Mouse (Mus musculus) lung, adult 18-20 months (tissue): ENCODE measurements around the gene Rbpms2.
A peak's percentile ranks its signal among the peaks of the same experiment; 100 is the strongest.
"Not testable (repeated sequence)": the region's sequence is repeated elsewhere in the genome, so short reads cannot be mapped to it uniquely, and the experiment has no call there.

ENCODE experiments used
- DNase-seq, 2 experiments: peaks; one replicate each; pipeline ENCODE4 v3.0.0; 2022; ENCODE audit warnings: mixed read lengths in 2 of 2

Gene Rbpms2

DNA sequence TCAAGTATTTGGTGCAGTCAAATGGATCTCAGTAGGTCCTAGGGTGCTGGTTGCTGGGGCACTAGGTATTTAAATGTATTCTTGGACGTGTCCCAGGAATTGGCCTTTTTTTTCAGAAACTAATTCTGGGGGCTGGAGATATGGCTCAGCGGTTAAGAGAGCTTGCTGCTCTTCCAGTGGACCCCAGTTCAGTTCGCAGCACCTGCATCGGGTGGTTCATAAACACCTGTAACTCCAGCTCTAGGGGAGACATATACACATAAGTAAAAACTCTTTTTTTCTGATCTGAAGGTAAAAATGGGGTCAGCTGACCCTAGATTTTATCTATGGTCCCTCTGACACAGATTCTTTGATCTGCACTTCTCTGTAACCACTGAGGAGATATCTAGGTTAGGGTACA is 8.3 kb upstream of the Rbpms2 start:
- DNase-seq: no peak

DNA sequence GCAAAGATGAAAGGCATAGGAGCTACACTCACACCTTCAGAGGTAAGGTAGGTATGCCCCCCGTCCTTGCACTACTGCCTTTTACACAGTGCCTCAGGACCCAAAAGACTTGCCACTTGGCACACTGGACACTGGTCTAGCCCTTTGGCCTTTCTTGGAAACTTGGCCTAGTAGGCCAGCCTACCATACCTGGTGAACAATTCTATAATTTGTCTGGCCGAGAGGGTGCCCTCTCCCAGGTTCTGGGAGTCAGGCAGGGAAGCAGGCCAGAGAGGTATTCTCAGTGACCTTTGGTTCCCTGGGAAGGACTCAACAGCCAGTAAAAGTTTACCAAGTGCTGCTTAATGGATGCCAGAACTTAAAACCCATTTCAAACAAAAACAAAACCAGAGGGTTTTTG is 7.8 kb upstream of the Rbpms2 start:
- no peak for DNase-seq

DNA sequence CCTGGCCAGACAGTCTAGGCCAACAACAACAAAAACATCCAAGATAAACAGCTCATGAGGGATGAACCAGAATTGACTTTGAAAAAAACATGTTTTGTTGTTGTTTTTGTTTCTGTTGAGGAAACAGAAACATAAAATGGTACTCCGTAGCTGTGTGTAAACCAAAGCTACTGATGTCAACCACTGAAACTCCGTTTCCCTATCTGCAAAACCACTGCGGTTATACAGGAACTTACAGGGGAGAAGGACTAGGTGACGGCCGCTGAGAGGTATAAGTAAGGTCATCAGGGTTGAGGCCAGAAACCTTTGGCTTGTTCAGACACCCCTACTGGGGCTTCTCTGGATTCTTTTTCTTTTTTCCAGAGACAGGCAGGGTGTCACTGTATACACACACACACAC is 6.6 kb upstream of the Rbpms2 start:
- DNase-seq: no peak

DNA sequence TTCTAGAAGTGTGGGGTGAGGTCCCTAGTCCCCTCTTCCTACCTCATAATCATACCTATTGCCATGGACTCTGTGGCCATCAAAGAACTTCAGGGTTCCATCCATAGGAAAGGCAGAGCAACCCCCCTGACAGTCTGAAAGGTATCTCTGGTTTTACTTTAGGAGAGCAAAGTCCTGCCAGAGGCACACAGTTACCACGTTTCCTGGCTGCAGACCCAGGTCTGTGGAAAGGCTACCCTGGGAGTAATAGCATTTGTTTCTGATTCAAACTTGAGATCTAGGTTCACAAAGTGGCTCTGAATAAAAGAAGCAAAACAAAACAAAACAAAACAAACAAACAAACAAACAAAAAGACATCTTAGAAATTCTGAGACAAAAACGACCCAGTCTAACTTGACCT is 5.2 kb upstream of the Rbpms2 start:
- no peak for DNase-seq

DNA sequence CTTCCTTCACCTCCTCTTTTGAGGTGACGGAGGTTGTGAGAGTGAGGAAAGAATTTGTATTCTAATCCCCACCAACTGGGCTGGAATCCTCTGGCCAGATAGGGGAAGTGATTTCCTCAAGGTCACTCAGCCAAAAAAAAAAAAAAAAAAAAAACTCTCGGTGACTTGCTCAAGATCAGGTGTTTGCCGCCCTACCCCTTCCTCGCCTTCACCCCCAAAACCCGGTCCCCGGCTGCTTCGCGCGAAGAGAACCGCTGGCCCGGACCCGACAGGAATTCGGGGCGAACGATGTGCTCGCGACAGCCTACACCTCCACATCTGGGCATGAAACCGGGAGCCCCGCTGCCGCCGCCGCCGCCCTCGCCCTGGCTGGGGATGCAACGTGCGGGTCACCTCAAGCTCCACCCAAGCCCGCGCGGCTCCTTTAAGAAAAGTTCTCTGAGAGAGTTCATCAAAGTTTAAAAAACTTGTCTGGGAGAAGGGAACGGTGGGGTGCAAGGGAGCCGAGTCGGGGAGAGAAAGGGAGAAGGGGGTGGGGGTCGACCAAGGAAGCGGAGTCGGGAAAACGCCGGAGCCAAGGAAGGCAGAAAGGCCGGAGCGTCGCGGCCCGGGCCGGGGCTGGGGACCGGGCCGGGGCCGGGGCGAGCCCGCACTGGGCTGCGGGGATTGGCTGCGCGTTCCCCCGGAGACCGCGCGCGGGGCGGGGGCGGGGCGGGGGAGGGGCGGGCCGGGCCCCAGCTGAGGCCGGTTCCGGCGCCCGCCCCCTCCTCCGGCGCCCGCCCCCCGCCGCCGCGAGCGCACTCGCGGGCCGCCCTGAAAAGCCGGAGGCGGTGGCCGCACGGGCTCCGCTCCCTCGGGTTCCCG is 551 bp downstream of the Rbpms2 start:
- DNase-seq: peak; percentile 40 to 56

DNA sequence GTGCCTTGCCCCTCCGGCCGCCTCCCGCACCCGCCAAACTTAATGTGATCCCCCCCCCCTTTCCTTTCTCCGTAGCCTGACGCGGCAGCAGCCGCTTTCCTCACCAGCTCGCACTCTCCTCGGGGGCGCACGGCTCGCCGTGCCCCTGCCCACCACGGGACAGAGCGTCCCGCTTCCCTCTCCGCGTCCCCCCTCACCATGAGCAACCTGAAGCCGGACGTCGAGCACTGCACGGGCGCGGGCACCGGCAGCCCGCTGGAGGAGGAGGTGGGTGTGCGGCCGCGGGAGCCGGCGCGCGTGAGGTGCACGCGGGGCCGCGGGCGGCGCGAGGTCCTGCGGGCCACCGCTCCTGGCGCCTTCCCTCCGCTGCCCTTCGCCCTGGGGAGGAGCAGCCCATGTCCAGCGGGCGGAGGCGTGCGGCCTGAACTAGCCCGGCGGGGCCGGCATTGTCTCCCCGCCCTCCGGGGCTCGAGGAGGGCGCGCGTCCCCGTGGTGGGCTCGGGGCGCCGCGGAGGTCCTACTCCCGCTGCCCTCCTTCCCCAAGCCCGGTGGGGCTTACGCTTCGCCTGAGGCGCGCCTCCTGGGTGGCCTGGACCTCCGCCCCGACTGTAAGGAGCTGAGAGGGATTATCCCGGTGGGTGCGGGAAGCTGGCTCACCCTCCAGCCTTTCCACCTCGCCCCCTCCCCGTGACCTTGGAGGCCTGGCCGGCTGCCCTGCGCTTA is 1.3 kb downstream of the Rbpms2 start:
- peak; percentile 14 to 31 for DNase-seq

DNA sequence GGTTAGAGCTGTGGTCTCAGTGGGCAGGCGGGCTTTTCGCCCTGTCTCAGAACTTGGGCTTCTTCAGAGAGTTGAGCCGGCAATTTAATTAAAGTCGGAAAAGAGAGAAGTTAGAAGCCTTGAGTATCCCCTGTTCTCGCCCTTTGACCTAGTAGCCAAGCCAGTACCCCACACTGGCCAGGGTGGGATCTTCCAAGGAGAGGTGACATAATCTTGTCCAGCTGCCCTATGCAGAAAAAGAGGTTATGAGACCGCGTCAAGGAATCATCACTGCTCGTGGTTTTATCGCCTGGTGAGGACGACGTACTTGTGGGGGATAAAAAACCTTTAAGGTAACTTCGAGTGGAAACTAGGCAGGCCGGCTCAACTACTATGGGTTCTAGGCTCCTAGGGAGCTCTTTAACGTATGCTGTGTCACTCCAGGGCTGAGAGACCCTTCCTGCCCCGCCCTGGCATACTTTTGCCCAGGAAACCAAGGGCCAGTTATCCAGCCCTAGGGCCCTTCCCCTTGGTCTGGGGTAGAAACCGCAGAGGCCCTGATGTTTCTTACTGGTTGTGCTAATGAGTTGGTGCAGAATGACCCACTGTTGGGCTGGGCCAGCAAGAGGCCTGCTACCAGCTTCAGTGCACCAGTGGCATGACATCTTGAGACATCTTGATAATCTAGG is 2.0 kb downstream of the Rbpms2 start:
- no peak for DNase-seq

DNA sequence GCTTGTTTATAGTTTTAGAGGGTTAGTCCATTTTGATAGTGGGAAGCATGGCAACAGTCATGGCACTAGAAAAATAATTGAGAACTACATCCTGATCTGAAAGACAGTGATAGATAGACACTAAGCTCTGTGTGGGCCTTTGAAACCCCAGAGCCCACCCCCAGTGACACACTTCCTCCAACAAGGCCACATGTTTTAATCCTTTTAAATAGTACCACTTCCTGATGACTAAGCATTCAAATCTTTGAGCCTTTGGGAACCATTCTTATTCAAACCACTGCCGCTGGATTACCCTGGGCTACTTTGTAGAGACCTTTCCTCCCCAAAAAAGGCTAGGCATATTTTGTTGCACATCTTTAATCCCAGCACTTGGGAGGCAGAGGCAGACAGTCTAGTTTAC is 6.3 kb downstream of the Rbpms2 start:
- no peak for DNase-seq

DNA sequence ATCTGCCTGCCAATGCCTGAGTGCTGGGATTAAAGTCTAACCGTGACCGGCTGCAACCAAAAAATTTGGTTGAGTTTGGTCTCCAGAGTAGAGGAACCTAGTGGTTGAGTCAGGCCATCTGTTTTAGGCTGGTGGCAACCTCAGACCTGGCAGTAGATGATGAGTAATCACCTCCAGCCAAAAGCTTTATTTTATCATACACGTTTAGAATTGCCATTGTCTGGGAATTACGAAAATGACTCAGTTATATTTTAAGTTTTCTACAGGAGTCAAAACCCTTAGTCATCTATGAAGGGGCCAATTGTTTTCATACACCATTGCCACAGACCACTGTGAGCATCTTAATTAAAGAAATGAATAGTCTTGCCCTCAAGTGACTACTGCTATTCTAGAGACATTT is 7.5 kb downstream of the Rbpms2 start:
- no peak for DNase-seq

DNA sequence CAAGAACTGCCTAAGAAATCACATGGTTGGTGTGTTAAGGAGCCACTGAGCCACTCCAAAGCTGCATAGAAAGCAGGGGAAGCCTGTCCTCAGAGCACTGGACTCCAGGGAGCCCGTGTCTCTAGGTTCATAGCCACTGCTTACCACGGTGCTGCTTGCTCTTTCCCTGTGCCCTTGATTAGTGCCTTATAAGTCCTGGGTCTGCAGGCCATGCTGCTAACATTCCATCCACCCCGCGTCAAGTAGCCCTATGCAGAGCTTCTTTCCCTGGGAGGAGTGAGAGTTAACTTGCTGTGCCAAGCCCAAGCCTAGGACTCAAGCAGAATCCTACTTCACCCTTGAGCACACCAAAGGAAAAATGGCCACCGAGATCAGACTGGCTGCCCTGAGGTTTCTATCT is 9.6 kb downstream of the Rbpms2 start:
- no peak for DNase-seq

DNA sequence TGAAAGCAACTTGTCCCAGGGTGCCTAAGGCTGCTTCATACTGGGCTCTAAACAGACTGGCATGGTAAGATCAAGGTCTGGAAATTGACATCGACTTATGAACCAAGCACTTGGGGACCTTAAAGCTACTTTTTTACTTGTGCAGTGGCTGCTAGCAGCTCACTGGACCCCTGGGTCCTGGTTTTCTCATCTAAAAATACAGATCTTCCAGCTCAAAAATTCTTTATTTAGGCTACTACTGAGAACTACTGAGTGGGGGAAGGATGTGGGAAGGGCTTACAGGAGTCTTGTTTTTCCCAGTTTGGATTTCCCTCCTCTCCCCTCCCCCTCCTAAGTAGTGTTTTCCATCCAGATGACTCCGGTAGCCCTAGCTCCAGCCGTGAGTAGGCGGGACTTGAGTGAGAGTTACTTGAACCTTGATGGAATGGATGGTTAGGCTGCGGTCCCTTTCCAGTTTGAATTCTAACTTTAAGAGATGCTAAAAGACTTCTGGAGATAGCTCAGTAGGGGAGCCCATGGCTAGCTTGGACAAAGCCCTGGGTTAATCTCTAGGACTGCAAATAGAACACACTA is 11.5 kb downstream of the Rbpms2 start:
- DNase-seq: no peak

DNA sequence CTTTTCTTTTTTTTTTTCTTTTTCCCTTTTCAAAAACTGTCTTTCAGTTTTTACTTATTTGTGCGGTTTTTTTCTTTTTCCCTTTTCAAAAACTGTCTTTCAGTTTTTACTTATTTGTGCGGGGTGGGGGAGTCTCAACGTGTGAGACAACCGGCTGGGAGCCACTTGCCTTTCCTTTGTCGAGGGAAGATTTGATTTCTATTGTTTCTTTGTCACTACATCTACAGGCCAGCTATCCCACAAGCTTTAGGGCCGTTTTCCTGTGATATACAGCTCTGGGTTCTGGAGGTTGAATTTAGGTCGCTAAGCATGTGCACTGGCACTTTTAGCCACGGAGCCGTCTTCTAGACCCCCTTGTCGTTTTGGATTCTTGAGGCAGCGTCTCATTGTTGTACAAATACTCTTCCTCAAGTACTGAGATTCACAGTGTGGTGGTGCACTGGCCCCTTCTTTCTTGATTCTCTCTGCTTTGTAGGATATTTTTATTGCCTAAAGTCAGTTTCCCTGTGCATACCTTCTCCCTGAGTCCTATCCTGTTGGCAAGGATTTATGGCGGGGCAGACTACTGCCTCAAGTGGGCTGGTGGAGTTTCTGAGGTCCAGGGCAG is 12.1 kb downstream of the Rbpms2 start:
- DNase-seq: no peak

DNA sequence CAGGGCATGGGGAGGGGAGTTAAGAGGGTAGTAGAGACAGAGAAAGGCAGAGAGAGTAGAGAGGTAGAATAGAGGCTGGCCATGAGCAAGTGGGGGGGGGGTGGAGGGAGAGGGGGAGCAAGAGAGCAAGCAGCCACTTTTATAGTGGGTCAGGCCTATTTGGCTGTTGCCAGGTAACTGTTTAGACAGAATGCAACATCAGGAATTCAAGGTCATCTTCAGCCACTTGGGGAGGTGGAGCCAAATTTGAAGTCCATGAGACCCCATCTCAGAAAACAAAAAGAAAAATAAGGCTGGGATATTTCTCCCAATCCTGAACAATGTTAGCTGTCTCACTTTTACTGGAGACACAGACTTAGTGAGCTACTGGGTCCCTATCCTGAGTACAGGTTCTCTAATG is 13.1 kb downstream of the Rbpms2 start:
- DNase-seq: no peak

DNA sequence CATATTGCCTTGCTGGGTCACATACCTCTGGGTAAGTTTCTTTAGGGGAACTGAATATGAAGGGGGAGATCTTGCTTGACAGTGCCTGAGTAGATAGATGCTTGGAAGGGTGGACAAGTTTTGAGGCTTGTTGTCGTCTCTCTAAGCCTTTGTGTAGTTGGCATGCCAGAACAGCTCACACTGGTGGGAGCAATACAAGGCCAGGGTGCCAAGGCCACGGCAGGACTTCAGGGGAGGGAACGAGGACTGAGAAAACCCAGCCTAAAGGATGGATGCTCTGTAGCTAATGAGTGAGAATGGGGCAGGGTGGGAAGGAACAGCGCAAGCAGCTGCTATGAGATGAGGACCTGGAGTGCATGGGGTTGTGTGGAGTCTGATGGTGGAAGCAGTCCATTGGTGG is 15.5 kb downstream of the Rbpms2 start:
- DNase-seq: no peak

DNA sequence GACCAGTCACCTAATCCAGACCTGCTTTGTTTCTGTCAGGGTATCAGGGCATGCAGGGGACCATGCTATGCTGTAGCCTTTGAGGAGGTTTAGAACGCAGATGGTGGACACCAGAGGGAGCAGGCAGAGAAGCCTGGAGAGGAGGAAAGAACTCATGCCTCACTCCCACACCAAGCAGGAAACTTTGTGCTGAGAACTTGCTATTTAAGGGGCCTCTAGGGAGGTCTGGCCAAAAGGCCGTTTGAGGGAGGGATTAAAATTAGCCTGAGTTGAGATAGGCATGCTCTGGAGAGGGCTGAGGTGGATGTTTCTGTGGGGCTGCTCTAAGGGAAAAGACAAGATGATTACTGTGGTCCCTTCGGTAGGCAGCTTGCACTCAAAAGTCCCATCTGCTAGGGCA is 16.5 kb downstream of the Rbpms2 start:
- DNase-seq: no peak

DNA sequence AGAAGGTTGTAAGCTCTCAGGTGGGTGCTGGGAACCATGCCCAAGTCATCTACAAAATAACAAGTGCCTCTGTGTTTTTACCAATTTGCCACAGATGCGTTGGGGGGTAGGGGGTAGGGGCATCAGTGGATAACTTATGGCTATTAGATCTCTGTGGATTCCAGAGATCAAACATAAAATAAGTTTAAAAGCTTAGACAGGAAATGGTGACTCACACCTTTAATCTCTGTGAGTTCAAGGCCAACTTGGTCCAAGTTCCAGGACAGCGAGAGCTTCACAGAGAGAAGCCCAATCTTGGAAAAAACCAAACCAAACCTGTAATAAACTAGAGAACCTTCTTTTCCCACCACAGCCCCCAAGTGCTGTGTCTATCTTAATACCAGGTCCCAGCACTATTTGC is 17.3 kb downstream of the Rbpms2 start:
- no peak for DNase-seq

DNA sequence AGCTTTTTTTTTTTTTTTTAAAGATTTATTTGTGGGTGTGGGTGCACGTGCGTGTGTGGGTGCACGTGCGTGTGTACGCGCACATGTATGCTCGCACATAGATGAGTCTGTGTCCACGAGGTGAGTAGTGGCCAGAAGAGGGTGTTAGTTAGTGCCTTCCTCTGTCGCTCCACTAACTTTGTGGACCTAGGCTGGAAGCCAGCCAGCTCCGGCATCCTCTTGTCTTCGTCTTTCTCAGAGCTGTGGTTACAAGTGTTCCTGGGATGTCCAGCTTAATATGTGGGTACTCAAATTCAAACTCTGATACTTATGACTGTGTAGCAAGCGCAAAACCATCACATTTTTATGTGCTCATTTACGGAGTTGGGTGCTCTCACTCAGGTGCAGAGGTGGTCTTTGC is 19.3 kb downstream of the Rbpms2 start:
- DNase-seq: no peak

DNA sequence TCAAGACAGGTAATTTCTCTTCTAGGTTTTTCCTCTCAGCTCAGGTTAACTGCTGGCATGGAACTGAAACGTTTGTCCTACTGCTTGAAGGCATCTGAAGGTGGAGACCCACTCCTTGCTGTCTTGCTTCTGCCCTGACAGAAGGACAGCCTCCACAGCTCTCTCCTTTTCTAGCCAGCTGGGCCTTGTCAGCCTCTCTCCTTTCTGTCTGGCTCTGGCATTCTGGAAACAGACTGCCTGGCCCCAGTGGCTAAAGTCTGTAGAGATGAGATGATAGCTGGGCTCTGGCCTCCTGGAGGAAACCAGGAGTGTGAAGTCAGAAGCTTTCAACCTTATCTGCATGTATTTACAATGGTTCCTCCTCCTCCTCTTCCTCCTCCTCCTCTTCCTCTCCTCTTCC is 20.5 kb downstream of the Rbpms2 start:
- peak; percentile 15 to 46 for DNase-seq

DNA sequence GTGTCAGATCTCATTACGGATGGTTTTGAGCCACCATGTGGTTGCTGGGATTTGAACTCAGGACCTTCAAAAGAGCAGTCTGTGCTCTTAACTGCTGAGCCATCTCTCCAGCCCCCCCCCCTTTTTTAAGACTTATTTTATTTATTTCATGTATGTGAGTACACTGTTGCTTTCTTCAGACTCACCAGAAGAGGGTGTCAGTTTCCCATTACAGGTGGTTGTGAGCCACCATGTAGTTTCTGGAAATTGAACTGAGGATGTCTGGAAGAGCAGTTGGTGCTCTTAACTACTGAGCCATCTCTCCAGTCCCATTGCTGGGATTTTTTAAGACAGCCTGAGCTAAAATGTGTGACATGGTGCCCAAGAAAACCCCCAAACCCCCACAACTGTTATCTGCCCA is 22.5 kb downstream of the Rbpms2 start:
- not testable (repeated sequence) for DNase-seq

DNA sequence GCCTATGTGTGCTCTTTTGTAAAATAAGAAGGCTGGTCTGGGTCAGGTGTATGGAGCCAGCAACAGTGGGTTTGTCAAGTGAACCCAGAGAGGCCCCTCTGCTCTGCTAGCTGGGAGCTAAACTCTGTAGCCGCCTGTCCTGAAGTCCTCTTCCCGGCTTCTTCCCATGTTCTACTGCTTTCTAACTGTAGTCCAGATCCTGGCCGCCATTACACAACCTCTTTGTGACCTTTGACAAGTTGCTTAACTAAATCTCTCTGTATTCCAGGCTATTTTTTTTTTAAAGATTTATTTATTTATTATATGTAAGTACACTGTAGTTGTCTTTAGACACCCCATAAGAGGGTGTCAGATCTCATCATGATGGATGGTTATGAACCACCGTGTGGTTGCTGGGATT is 24.3 kb downstream of the Rbpms2 start:
- no peak for DNase-seq

DNA sequence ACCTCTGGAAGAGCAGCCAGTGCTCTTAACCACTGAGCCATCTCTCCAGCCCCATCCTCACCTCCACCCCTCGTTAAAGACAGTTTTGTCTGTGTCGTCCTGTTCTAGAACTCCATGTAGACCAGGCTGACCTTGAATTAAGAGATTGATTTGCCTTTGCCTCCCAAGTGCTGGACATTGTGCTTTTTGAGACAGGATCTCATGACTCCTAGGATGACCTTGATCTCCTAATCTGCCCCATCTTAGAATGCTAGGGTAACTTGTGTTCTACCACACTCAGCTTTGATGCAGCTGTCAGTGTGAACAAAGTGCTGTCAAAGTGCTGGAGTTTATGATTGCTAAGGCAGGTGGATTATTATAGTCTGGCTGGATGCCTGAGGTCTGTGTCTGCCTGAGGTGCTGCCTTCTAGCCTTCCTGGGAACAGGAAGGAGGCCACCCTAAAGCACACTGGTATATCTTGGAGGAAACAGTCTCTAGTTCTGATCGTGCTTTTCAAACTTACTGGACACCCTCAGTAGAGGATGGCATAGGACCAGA is 25.3 kb downstream of the Rbpms2 start:
- no peak for DNase-seq

DNA sequence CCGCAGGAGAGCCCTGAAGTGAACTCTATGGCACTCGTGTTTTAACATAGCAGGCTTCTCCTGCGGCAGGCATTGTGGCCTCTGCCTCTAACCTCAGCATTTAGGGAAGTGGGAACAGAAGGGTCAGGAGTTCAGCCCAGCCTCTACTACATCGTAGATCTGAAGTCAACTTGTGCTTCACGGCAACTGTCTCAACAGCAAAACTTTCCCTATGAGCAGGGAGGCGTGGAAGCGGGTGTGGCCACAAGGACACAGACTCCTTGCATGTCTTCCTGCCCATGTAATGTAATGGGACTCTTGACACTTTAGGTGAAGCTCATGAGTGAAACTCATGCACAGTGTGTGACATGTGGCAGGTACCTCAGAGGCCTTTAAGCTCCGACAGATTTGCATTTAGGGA is 26.1 kb downstream of the Rbpms2 start:
- DNase-seq: peak in 1 of 2 experiments; percentile 24

DNA sequence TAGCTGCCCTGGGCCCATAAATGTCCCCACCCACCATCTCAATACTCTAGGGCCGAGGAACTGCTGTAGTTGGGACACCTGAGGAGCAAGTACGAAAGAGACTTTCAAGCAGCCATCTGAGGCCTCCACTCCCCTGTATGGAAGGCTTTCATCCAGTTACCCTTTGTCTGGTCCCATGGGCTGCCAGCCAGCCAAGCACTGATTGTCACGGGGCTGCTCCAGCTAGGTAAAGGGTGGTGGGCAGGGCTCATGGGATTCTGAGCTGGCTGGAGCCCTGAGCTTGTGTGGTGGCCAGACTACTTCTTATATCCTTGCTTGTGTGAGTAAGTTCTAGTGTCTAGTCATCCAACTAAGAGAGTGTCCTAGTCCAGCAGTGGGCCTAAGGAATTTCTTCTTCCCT is 27.8 kb downstream of the Rbpms2 start:
- no peak for DNase-seq
